Mouse (Mus musculus): ENCODE results near the gene Ugt1a7c.

GRCm38 (mm10) chr1:88137264-88137663 lies 42.4 kb downstream of the Ugt1a7c start:
- TF ChIP-seq EP300 (IDR thresholded peaks at IDR 0.05; ENCODE audit: low read depth in 1 of 2, low read length in 2 of 2) (no peak), USF2 (IDR thresholded peaks at IDR 0.05; ENCODE audit: borderline replicate concordance in 1 of 2, insufficient read depth in 1 of 2, low read depth in 1 of 2, low read length in 2 of 2) (no peak), POLR2AphosphoS5 (IDR thresholded peaks at IDR 0.05; ENCODE audit: borderline replicate concordance, low read depth, low read length) (no peak), POLR2A (IDR thresholded peaks at IDR 0.05; ENCODE audit: control insufficient read depth in 1 of 2, insufficient read depth in 1 of 2, low read depth in 1 of 2, low read length in 2 of 2, poor library complexity in 1 of 2) (no peak), CHD2 (IDR thresholded peaks at IDR 0.05; ENCODE audit: low read length) (no peak), GATA1 (IDR thresholded peaks at IDR 0.05; ENCODE audit: low read depth, low read length) (no peak), MAX (IDR thresholded peaks at IDR 0.05; ENCODE audit: low read length) (no peak), RAD21 (IDR thresholded peaks at IDR 0.05; ENCODE audit: low read depth, low read length) (no peak), CTCF (IDR thresholded peaks at IDR 0.05 in 2 of 3, conservative IDR thresholded peaks at IDR 0.05 in 1 of 3; ENCODE audit: control insufficient read depth in 1 of 3, insufficient read depth in 1 of 3, low read depth in 2 of 3, low read length in 3 of 3, poor library complexity in 1 of 3, severe bottlenecking in 1 of 3) (no peak), BHLHE40 (IDR thresholded peaks at IDR 0.05; ENCODE audit: borderline replicate concordance, low read depth, low read length) (no peak), TBP (IDR thresholded peaks at IDR 0.05; ENCODE audit: low read depth, low read length) (no peak)
